Mouse (Mus musculus) neural tube, embryonic 12.5 days (tissue): ENCODE measurements at regions not wholly inside any gene's neighbourhood (a gene's known extent, or its start where the extent isn't known, plus 50 kb on each side); places are given as distances from the start of the nearest gene placed in this dataset.

Experiments used
- ATAC-seq: fragments of 200-750 bp; cut with Nextera tagmentation; 2 replicates; pipeline ENCODE4 v1.8.0; 2017; ENCODE audit warnings: low read depth, mild to moderate bottlenecking, moderate TSS enrichment, moderate library complexity; ENCODE audit not compliant: low FRiP score
- H3K27ac ChIP-seq: fragments of 300-500 bp; sonication (generic); 2 replicates; pipeline ENCODE4 v1.5.1; 2016
- H3K27me3 ChIP-seq: fragments of 300-500 bp; sonication (generic); replicated peaks from 2 replicates; pipeline ENCODE4 v1.6.1; 2016; ENCODE audit warnings: mild to moderate bottlenecking
- H3K36me3 ChIP-seq: fragments of 300-500 bp; sonication (generic); 2 replicates; pipeline ENCODE4 v1.6.1; 2016; ENCODE audit warnings: mild to moderate bottlenecking
- H3K4me1 ChIP-seq: fragments of 300-500 bp; sonication (generic); 2 replicates; pipeline ENCODE4 v1.6.1; 2016
- H3K4me2 ChIP-seq: fragments of 300-500 bp; sonication (generic); replicated peaks from 2 replicates; pipeline ENCODE4 v1.6.1; 2016; ENCODE audit warnings: mild to moderate bottlenecking
- H3K4me3 ChIP-seq: fragments of 300-500 bp; sonication (generic); 2 replicates; pipeline ENCODE4 v1.5.1; 2016
- H3K9ac ChIP-seq: fragments of 300-500 bp; sonication (generic); 2 replicates; pipeline ENCODE4 v1.6.1; 2016; ENCODE audit warnings: mild to moderate bottlenecking
- H3K9me3 ChIP-seq: fragments of 300-500 bp; sonication (generic); 2 replicates; pipeline ENCODE4 v1.6.1; 2016; ENCODE audit warnings: mild to moderate bottlenecking
- WGBS: fragments of 180-500 bp; shearing (Covaris S2); methylation state at CpG from one replicate; pipeline ENCODE4 v1.1.7; 2016; 5-methylcytosine and 5-hydroxymethylcytosine counted together

DNA sequence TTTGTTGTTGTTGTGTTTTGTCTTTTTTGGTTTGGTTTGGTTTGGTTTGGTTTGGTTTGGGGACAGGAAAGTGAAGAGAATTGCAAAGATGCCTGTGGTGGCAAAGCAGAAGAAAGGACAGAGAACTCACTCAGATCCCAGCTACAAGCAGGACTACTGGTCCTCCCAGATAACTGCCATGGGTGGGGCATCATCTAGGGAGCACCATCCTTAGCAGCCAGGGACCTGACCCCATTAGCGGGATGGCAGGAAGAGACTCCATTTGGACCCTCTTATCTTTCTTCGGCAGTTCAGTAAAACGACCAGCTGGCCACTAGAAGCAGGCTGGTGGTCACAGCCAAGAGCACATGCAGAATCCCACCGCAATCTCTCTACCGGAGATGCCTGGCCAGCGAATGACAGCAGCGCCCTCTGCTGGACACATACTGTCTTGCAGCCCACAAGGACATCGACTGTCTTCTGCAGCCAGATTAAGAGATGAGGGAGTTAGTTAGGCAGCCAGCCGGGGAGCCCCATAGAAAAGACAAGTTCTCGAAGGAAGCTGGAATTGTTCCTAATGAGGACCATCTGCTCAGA lies 119.8 kb downstream of the Gm9195 start:
- H3K9me3 ChIP-seq: no peaks in the 10 kb centered on the region
- H3K9ac ChIP-seq: no peak overlapping the region
- no peak overlapping the region for H3K4me3 ChIP-seq
- H3K27ac ChIP-seq: no peak overlapping the region
- peak; percentile 69 for ATAC-seq
- 15% methylated on average over 10 of the region's 10 CpGs for WGBS
- H3K27me3 ChIP-seq: no peaks in the 10 kb centered on the region
- peak overlapping the region; percentile 10; the same call in 1 of the 2 replicates for H3K4me2 ChIP-seq
- no peaks in the 10 kb centered on the region for H3K36me3 ChIP-seq
- H3K4me1 ChIP-seq: no peaks in the 10 kb centered on the region

- no peak overlapping the region for H3K9ac ChIP-seq
- no peaks in the 10 kb centered on the region for H3K9me3 ChIP-seq
- no peaks in the 10 kb centered on the region for H3K36me3 ChIP-seq
- H3K4me3 ChIP-seq: no peak overlapping the region
- no peaks in the 10 kb centered on the region for H3K4me1 ChIP-seq
- no peak overlapping the region for H3K4me2 ChIP-seq
- 77% methylated on average over 4 of the region's 4 CpGs for WGBS
- no peak overlapping the region for H3K27ac ChIP-seq
- no peak for ATAC-seq
- no peaks in the 10 kb centered on the region for H3K27me3 ChIP-seq
Measured at GRCm38 (mm10) chr14:72360829-72361520, 130.7 kb downstream of the Gm9195 start.

- Histone ChIP-seq H3K36me3 (no peaks in the 10 kb centered on the region), H3K27ac (no peak overlapping the region), H3K9ac (no peak overlapping the region), H3K27me3 (no peaks in the 10 kb centered on the region), H3K4me1 (no peaks in the 10 kb centered on the region), H3K9me3 (no peaks in the 10 kb centered on the region), H3K4me2 (no peak overlapping the region), H3K4me3 (no peak overlapping the region)
- ATAC-seq: no peak
- WGBS: 91% methylated on average over 7 of the region's 7 CpGs
Measured at GRCm38 (mm10) chr14:72360181-72360580, 131.5 kb downstream of the Gm9195 start.

- H3K4me2 ChIP-seq: no peak overlapping the region
- H3K36me3 ChIP-seq: no peaks in the 10 kb centered on the region
- 90% methylated on average over 3 of the region's 3 CpGs for WGBS
- no peak overlapping the region for H3K9ac ChIP-seq
- no peaks in the 10 kb centered on the region for H3K9me3 ChIP-seq
- H3K4me3 ChIP-seq: no peak overlapping the region
- H3K4me1 ChIP-seq: no peaks in the 10 kb centered on the region
- no peak overlapping the region for H3K27ac ChIP-seq
- no peaks in the 10 kb centered on the region for H3K27me3 ChIP-seq
- ATAC-seq: no peak
Measured at GRCm38 (mm10) chr14:72357915-72358314, 133.7 kb downstream of the Gm9195 start.

DNA sequence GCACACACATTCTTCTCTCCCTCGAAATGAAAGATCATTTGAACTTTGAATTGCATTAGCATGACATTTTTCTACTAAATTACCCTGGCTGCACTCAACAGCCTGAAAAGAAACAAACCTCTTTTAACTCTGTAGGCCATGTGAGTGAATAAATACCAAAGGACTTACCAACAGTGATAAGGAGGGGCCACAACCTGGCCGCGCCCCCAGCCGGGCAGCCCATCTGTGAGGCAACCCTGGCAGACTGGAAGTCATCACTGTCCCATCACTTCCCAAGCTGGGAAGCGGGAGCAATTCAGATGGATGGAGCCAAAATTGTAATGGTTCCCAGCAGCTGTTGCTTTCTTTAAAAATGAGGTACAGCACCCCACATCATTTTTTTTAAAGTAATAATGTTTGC lies 149.5 kb downstream of the Gm9195 start:
- no peak for ATAC-seq
- H3K9me3 ChIP-seq: no peaks in the 10 kb centered on the region
- no peak overlapping the region for H3K4me2 ChIP-seq
- H3K4me3 ChIP-seq: no peak overlapping the region
- H3K27me3 ChIP-seq: no peaks in the 10 kb centered on the region
- 68% methylated on average over 5 of the region's 5 CpGs for WGBS
- H3K27ac ChIP-seq: no peak overlapping the region
- no peaks in the 10 kb centered on the region for H3K36me3 ChIP-seq
- H3K4me1 ChIP-seq: no peaks in the 10 kb centered on the region; the same call in 1 of the 2 replicates
- H3K9ac ChIP-seq: no peak overlapping the region

GRCm38 (mm10) chr14:72341590-72342154 lies 150.0 kb downstream of the Gm9195 start:
- WGBS: 76% methylated on average over 14 of the region's 14 CpGs
- H3K36me3 ChIP-seq: no peaks in the 10 kb centered on the region
- no peaks in the 10 kb centered on the region for H3K9me3 ChIP-seq
- H3K27ac ChIP-seq: no peak overlapping the region
- no peak overlapping the region for H3K9ac ChIP-seq
- ATAC-seq: no peak
- no peak overlapping the region for H3K4me3 ChIP-seq
- no peak overlapping the region for H3K4me2 ChIP-seq
- no peaks in the 10 kb centered on the region; the same call in 1 of the 2 replicates for H3K4me1 ChIP-seq
- no peaks in the 10 kb centered on the region for H3K27me3 ChIP-seq

GRCm38 (mm10) chr14:72338046-72338445 lies 153.6 kb downstream of the Gm9195 start:
- H3K27ac ChIP-seq: no peak overlapping the region
- H3K4me3 ChIP-seq: no peak overlapping the region
- no peaks in the 10 kb centered on the region for H3K36me3 ChIP-seq
- 76% methylated on average over 1 of the region's 1 CpGs for WGBS
- ATAC-seq: no peak
- no peaks in the 10 kb centered on the region; the same call in 1 of the 2 replicates for H3K4me1 ChIP-seq
- H3K4me2 ChIP-seq: no peak overlapping the region
- H3K9ac ChIP-seq: no peak overlapping the region
- H3K9me3 ChIP-seq: no peaks in the 10 kb centered on the region
- H3K27me3 ChIP-seq: no peaks in the 10 kb centered on the region

DNA sequence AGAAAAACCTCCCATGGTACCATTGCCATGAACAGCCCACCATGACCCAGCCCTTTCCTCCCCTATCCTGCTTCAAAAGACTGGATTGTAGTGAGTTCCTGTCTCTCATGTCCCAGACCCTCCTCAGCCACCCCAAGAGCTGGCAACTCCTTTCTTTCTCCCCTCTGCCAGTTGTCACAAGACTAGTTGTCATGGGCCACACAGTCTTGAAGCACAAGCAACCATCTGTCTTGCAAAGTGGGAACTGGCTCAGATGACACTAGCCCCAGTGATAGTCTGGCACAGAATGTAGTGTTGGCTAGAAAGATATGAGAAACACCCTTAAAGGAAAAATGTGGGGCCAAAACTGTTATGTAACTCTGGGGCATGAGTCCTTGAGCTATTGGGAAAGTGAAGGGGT lies 187.8 kb downstream of the Gm9195 start:
- Histone ChIP-seq H3K4me2 (no peak overlapping the region), H3K27me3 (no peaks in the 10 kb centered on the region), H3K4me3 (no peak overlapping the region), H3K36me3 (no peaks in the 10 kb centered on the region), H3K9ac (no peak overlapping the region), H3K27ac (no peak overlapping the region), H3K9me3 (no peaks in the 10 kb centered on the region), H3K4me1 (no peaks in the 10 kb centered on the region)
- ATAC-seq: no peak

DNA sequence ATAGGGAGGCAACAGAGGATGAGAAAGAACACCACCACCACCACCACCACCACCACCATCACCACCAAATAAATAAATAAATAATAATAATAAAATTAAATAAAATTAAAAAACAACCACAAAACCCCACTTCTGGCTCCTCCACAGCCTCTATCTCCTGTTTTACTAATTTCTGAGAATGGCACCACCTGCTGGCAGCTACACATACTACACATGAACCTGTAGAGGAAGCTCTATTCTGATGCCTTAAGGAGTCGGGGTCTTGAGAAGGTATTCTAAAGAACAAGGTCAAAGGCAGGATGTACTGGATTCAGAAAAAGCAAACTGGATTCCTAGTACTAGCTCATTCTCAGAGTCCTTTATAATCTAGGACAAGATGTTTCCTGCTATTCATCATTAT lies 191.6 kb downstream of the Gm9195 start:
- Histone ChIP-seq H3K4me1 (peaks cover under 1% of the 10 kb centered on the region; the same call in 1 of the 2 replicates), H3K9me3 (no peaks in the 10 kb centered on the region), H3K4me3 (no peak overlapping the region), H3K27me3 (no peaks in the 10 kb centered on the region), H3K36me3 (no peaks in the 10 kb centered on the region), H3K27ac (no peak overlapping the region), H3K4me2 (no peak overlapping the region), H3K9ac (no peak overlapping the region)
- 82% methylated on average over 1 of the region's 1 CpGs for WGBS
- ATAC-seq: no peak

- Histone ChIP-seq H3K4me1 (peaks cover 6% of the 10 kb centered on the region), H3K36me3 (no peaks in the 10 kb centered on the region), H3K4me3 (no peak overlapping the region), H3K27me3 (no peaks in the 10 kb centered on the region; the same call in 1 of the 2 replicates), H3K9me3 (no peaks in the 10 kb centered on the region), H3K27ac (no peak overlapping the region), H3K9ac (no peak overlapping the region), H3K4me2 (peak overlapping the region; percentile 30; the same call in 1 of the 2 replicates)
- 27% methylated on average over 6 of the region's 6 CpGs for WGBS
- ATAC-seq: no peak
Measured at GRCm38 (mm10) chr14:72294631-72295030, 197.0 kb downstream of the Gm9195 start.

DNA sequence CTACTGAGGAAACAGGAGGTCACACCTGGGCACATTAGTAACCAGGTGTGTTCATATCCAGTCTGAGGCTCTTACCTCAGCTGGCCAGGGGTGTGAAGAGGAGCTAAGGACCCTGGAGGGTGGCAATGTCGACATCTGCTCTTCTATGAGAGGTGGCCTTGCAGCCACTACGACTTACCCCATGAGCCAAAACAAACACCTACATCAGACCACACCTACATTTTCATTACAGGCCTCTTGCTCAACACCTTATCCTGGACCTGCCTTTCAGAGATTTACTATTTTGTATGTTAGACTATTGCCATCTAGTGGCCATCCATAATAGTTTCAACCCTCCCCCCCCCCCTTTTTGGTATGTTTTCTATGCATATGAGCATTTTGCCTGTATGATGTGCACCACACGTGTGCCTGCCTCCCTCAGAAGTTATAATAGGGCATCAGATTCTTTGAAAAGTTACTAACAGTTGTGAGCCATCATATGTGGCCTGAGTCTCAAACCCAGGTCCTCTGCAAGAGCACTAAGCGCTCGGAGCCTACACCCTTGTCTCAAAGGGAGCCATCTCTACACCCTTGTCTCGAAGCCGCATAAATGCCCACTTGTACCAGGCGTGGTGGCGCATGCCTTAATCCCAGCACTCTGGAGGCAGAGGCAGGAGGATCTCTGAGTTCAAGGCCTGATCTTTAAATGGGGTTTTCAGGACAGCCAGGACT lies 197.8 kb downstream of the Gm9195 start:
- no peak overlapping the region for H3K4me3 ChIP-seq
- no peaks in the 10 kb centered on the region for H3K36me3 ChIP-seq
- no peaks in the 10 kb centered on the region for H3K9me3 ChIP-seq
- no peak overlapping the region for H3K27ac ChIP-seq
- WGBS: 66% methylated on average over 9 of the region's 9 CpGs
- no peaks in the 10 kb centered on the region; the same call in 1 of the 2 replicates for H3K27me3 ChIP-seq
- H3K4me1 ChIP-seq: peaks cover 6% of the 10 kb centered on the region
- H3K9ac ChIP-seq: no peak overlapping the region
- peak; percentile 55 for ATAC-seq
- H3K4me2 ChIP-seq: no peak overlapping the region

GRCm38 (mm10) chr14:72292656-72293299 lies 198.9 kb downstream of the Gm9195 start:
- Histone ChIP-seq H3K9me3 (no peaks in the 10 kb centered on the region), H3K4me1 (peaks cover 6% of the 10 kb centered on the region), H3K36me3 (no peaks in the 10 kb centered on the region), H3K27ac (no peak overlapping the region), H3K9ac (no peak overlapping the region), H3K4me3 (no peak overlapping the region), H3K4me2 (no peak overlapping the region), H3K27me3 (no peaks in the 10 kb centered on the region; the same call in 1 of the 2 replicates)
- no peak for ATAC-seq
- 79% methylated on average over 7 of the region's 7 CpGs for WGBS
